Mouse (Mus musculus) natural killer cell, adult 2 months (primary cell): ENCODE data around the gene Tgfbr2.

ENCODE experiments used
- DNase-seq, 2 experiments: peaks; one replicate each; pipeline ENCODE4 v3.0.0; 2022; ENCODE audit warnings: low spot score in 2 of 2

The Tgfbr2 gene

DNA sequence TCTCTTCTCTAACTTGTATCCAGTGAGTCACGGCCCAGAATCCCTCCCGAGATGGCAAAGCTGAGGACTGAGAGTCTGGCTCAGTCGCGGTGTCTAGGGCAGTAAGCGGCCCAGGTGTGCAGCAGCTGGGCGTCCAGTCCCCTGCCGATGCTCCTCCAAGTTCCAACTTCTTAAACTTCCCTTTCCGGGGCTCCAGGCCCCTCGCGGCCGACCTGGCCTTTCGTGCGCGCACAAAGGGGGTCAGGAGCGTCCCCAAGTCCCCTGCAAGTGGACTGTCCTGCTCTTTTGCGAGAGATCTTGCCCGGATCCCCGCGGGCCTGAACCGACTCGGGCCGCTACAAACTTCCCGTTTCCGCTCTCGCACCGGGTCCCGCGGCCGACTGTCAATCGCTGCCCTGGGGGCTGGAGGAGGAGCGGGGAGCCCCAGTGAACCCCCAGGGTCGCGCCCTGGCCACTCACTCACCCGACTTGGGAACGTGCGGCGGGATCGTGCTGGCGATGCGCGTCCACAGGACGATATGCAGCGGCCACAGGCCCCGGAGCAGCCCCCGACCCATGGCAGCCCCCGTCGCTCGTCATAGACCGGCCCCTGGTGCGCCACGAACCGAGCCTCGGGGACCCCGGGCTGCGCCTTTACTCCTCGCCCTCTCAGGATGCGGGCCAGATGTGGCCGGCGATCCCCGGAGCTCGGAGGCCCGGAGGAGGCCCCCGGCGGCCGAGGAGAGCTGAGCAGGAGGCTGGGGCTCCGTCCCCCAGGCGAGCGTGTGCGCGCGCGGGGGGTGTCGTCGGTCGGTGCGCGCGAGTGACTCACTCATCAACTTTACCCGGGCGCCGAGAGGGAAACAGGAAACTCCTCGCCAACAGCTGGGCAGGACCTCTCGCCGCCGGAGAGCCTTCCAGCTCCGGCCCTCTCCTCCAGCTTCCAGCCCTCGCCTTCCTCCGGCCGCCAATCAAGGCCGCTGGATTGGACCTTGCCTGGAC, at the start of gene Tgfbr2:
Gene Tgfbr2 (minus strand): TSS at position 880 of the 981 bp plus-strand sequence.
- peak; percentile 81 to 89 for DNase-seq

DNA sequence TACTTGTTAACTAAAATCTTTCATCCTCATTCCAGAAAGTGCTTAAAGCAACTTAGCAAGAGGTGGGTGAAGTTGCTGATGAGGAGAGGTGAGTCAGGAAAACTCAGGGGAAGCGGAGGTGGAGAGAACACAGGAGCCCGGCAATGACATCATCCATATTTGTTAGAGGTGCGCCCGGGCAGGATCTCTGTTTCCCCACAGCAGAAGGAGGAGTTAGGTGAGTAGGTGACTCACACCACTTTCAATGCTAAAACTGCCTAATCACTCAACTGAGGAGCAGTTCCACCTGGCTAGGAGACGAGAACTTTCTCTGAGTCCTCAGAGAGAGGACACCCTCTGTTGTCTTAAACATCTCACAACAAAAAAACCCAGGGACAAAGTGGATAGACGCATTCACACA, 48.2 kb upstream of the Tgfbr2 start:
- peak in 1 of 2 experiments; percentile 31 for DNase-seq

- DNase-seq: no peak
Observed at GRCm38 (mm10) chr9:116222643-116223042, 47.5 kb upstream of the Tgfbr2 start.

DNA sequence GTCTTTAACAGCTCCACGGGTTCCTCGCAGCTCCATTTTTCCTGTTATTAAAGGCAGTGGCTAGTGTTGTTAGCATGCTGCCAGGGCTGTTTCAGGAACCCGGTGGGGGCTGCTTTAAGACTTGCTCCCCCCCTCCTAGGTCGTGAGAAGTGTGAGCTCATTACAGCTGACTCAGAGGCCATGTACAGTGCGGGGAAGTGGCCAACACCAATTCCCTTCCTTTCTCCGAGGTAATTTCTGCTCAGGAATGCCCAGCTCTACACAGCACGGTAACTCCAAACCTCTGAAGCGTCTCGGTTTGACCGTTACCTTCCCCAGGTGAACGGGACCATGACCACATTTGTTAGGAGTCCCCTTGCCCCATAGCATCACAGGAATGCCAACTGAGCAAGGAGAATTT, 46.8 kb upstream of the Tgfbr2 start:
- DNase-seq: no peak

DNA sequence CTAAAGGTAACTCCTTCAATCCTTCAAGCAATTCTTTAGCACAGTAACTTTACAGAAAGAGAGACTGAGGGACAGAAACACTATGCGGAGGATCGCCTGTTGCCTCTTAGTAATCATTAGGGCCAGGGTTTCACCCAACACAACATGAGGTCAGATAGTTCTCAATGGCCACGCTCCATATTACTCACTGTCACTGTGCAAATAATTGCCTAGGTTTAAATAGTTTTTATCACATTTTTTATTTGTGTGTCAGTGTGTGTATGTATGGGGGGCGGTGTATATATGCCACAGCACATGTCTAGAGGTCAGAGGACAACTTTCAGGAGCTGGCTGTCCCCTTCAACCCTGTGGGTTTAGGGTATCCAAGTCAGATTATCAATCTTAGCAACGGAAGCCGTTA, 46.4 kb upstream of the Tgfbr2 start:
- no peak for DNase-seq

DNA sequence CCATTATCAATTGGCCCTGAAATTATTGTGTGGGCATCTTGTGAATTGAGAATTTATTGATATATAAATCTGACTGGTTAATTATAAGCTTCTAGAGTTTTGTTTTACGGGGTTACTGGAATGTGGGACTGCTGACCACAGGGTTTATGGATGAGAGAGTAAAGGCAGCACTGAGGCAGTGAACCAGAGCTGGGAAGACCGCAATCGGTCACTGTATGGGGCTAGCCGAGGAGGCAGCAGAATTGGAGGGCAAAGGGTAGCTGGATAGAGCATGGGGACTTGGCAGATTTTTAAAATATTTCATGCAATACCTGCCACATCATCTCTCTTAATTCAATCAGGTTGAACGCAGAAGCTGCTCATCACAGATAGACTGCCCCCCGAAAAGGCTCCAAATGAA, 45.5 kb upstream of the Tgfbr2 start:
- DNase-seq: no peak

DNA sequence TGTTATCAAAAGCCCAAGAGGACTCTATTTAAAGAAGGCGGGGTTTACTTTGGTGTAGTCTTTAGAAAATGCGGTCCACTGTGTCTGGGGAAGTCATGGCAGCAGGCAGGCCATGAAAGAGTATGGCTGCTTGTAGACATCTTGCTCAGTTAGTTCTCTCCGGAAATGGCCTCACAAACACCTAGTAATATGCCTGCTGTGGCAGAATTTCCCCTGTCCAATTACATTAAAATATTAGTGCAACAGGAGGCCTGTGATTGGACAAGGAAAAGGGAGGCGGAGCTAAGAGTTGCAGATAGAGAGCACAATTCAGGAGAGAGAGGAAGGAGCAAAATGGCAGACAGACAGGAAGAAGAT, 45.0 kb upstream of the Tgfbr2 start:
- DNase-seq: peak in 1 of 2 experiments; percentile 24

- DNase-seq: no peak
Observed at GRCm38 (mm10) chr9:116219234-116220158, 44.3 kb upstream of the Tgfbr2 start.

DNA sequence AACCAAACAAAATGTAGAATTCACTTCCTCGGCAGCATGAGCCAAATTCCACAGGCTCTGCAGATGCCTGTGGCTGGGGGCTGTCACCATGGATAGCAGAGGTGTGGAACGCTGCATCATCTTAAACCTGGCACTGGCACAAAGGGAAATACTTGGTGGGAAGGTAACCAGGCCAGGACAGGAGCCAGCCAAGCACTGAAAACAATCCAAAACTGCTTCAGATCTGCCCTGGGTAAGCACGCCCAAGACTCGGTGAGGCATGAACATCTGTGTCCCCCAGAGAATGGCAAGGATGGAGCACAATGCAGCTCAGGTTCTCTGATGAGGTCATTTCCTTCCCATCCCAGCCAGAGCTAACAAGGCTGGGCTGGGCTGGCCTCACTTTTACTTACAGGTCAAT, 43.6 kb upstream of the Tgfbr2 start:
- peak in 1 of 2 experiments; percentile 61 for DNase-seq

DNA sequence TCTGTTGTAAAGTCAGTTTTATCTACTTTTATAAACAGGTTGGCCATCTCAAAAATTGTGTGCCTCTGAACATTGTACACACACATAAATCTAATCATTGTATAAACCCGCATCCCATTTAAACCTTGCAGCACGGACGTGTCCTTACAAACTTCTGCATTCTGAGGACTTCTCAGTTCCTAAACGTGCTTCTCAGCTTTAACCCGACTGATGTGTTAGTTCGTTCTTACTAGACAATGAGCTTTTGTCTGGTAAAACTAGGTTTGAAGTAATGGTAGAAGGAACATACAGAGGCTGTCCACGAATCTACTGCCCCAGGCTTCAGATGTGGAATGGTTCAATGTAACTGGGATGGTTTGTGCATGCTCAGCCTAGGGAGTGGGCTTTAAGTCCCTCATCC, 41.9 kb upstream of the Tgfbr2 start:
- DNase-seq: no peak

GRCm38 (mm10) chr9:116216677-116217076, 41.5 kb upstream of the Tgfbr2 start:
- DNase-seq: peak; percentile 1 to 84

GRCm38 (mm10) chr9:116214296-116214695, 39.1 kb upstream of the Tgfbr2 start:
- peak; percentile 36 to 42 for DNase-seq

GRCm38 (mm10) chr9:116212915-116213619, 37.9 kb upstream of the Tgfbr2 start:
- no peak for DNase-seq

- DNase-seq: peak in 1 of 2 experiments; percentile 24
Observed at GRCm38 (mm10) chr9:116212069-116212468, 36.9 kb upstream of the Tgfbr2 start.

DNA sequence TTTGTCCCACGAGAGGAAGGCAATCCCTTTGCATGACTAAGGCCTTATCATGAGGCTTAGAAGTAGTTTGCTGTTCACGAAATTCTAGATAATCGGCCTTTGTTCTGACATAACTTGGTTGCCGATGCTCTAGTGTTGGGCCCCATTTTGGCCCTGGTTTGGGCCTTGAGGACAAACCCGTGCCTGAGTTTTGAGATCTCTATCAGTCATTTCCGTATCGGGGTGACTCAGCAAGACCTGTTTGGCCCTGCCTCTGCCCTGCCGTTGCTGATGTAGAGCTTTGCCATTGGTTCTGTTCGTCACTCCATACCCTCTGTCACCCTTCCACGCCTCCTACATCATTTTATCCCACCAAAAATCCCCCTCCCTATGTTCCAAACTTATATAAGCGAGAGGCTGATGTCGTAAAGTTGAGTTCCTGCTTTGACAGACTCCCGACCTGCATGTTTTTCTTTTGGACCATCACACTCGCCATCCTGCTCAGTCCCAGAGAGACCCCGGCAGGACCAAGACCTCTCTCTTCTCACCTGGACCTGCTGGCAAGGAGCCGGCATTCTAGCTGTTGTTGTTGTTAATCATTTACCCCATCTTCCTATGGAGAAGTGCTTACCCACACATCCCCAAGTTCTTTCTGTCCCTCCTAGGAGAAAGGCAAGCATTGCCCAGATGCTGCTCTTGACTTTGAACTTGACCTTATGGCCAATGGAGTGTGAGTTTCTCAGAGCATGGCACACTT, 33.2 kb upstream of the Tgfbr2 start:
- no peak for DNase-seq

DNA sequence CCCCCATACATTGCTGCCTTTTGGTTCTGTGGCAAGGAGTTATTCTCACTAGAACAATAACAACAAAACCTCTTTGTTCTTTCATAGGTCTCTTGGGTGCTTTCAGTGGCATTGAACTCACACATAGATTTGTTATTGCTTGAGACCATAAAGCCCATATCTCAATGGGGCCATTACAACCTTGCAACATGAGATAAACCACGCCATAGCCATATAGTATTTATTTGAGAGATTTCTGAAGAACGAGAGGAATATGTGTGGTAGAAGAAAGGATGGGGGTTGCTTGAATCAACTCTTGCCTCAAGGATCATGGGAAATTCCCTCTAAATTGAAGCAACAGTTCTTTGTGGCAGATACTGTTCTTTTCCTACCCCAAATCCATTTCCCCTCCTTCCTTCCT, 31.7 kb upstream of the Tgfbr2 start:
- DNase-seq: no peak

- DNase-seq: no peak
Observed at GRCm38 (mm10) chr9:116203675-116204074, 28.5 kb upstream of the Tgfbr2 start.

DNA sequence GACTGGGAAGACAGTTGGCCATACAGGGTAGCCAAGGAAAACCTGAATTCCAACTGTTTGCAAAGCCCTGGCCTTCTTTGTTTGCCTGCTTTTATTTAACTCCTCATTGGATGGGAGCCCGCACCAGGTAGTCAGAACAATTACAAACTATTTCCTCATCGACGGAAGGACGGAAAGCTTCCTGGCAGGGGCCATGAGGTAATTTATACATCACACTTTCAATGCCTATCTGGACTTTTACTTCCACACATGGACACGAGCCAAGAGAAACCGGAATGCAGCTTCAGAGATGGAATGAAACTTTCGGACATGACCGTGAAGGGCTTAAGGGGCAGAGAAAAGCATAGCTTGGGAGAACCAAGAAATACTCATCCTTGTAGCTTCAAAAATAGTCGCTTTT, 24.0 kb upstream of the Tgfbr2 start:
- no peak for DNase-seq

GRCm38 (mm10) chr9:116198488-116198887, 23.3 kb upstream of the Tgfbr2 start:
- no peak for DNase-seq

- no peak for DNase-seq
Observed at GRCm38 (mm10) chr9:116197491-116198170, 22.5 kb upstream of the Tgfbr2 start.
